Mouse (Mus musculus) forebrain, postnatal 0 days (tissue): ENCODE data around the gene Spin2-ps6. TPM values are rescaled to one million over a fixed set of nuclear protein-coding genes. Genes with fewer than 3 reads are reported as not detected.
"Not testable (repeated sequence)": the region's sequence is repeated elsewhere in the genome, so short reads cannot be mapped to it uniquely, and the experiment has no call there.

Experiments
- ATAC-seq: fragments of 200-750 bp; cut with Nextera tagmentation; 2 replicates; pipeline ENCODE4 v1.8.0; 2017; ENCODE audit warnings: mild to moderate bottlenecking, moderate library complexity
- DNase-seq: peaks from one replicate; pipeline ENCODE4 v3.0.0-alpha.2; 2015
- H3K27ac ChIP-seq: fragments of 300-500 bp; sonication (generic); 2 replicates; pipeline ENCODE4 v1.5.1; 2014; ENCODE audit warnings: low read depth, mild to moderate bottlenecking, antibody characterized with exemption, low read length, moderate library complexity, mixed read lengths
- H3K27me3 ChIP-seq: fragments of 300-500 bp; sonication (generic); 2 replicates; pipeline ENCODE4 v1.6.1; 2014; ENCODE audit warnings: mild to moderate bottlenecking, low read length, mixed read lengths; ENCODE audit not compliant: insufficient read depth
- H3K36me3 ChIP-seq: fragments of 300-500 bp; sonication (generic); 2 replicates; pipeline ENCODE4 v1.6.1; 2014; ENCODE audit warnings: mild to moderate bottlenecking, moderate library complexity; ENCODE audit not compliant: insufficient read depth
- H3K4me1 ChIP-seq: fragments of 300-500 bp; sonication (generic); 2 replicates; pipeline ENCODE4 v1.6.1; 2014; ENCODE audit warnings: antibody characterized with exemption; ENCODE audit not compliant: insufficient read depth
- H3K4me2 ChIP-seq: fragments of 300-500 bp; sonication (generic); 2 replicates; pipeline ENCODE4 v1.6.1; 2014; ENCODE audit warnings: low read depth, mild to moderate bottlenecking, moderate library complexity
- H3K4me3 ChIP-seq: fragments of 300-500 bp; sonication (generic); 2 replicates; pipeline ENCODE4 v1.5.1; 2014; ENCODE audit warnings: low read depth, low read length, mixed read lengths
- H3K9ac ChIP-seq: fragments of 300-500 bp; sonication (generic); 2 replicates; pipeline ENCODE4 v1.6.1; 2014; ENCODE audit warnings: mild to moderate bottlenecking
- H3K9me3 ChIP-seq: fragments of 300-500 bp; sonication (generic); 2 replicates; pipeline ENCODE4 v1.6.1; 2016; ENCODE audit warnings: low read length
- WGBS: fragments of 180-500 bp; shearing (Covaris S2); extraction: QIAGEN DNeasy Blood & Tissue Kit; methylation state at CpG from one replicate; pipeline ENCODE4 v1.1.7; 2014; 5-methylcytosine and 5-hydroxymethylcytosine counted together
- polyA plus RNA-seq: library from polyadenylated mRNA; unstranded; fragments of >200 nt; fragmentation: Nextera tagmentation; extraction: Ambion mirVana; gene quantifications from 2 replicates; pipeline ENCODE4 v1.2.1, GENCODE M21; 2015
- total RNA-seq: library from RNA; depleted of rRNA; stranded (reverse); fragments of >200 nt; gene quantifications from 2 replicates; pipeline ENCODE4 v1.2.3, GENCODE M21; 2014; rRNA removed

The Spin2-ps6 gene
- total RNA-seq (not detected in 2 replicates), polyA plus RNA-seq (not detected in 2 replicates)

DNA sequence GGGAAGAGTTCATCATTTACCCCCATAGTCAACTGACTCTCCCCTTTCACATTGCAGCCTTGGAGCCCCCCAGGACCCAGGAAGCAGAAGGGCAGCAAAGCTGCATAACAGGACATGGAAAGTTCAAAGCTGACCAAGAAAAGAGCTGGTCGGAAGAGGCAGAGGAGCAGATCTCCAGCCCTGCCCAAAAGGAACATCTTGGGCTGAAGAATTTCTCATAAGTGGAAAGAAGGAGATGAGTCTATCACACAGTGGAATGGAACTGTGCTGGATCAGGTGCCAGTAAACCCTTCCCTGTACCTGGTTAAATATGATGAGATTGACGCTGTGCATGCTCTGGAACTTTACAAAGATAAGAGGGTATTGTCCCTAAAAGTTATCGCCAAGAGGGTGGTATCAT lies at the start of gene Spin2-ps6:
TSS of gene Spin2-ps6 (plus strand) at position 301 of the 400 bp plus-strand sequence.
- not testable (repeated sequence) for H3K27me3 ChIP-seq, H3K4me3 ChIP-seq, H3K36me3 ChIP-seq, H3K4me1 ChIP-seq, H3K27ac ChIP-seq, H3K9ac ChIP-seq, ATAC-seq, H3K4me2 ChIP-seq, DNase-seq, H3K9me3 ChIP-seq
- 90% methylated on average over 1 of the region's 3 CpGs for WGBS

Other genes starting within 250 kb of the Spin2-ps6 start
- gene Btbd35f12, start 78.5 kb downstream of the Spin2-ps6 start, total RNA-seq, result not detected in 2 replicates
- not detected in 2 replicates for gene Btbd35f12, start 78.5 kb downstream of the Spin2-ps6 start, polyA plus RNA-seq